Mouse (Mus musculus): Measurements from ENCODE around the gene Gja5.

The Gja5 gene

GRCm38 (mm10) chr3:96874808-96875571 is 29.5 kb upstream of the Gja5 start:
- Histone ChIP-seq H3K27me3 (ENCODE audit: insufficient read depth, low read length) (no peaks in the 10 kb centered on the region), H3K4me1 (replicated peaks; ENCODE audit: low read depth, low read length) (no peaks in the 10 kb centered on the region), H3K4me3 (replicated peaks; ENCODE audit: low read length) (no peak overlapping the region), H3K36me3 (ENCODE audit: insufficient read depth, low read length) (peaks cover 92% of the 10 kb centered on the region), H3K9me3 (ENCODE audit: low read length) (no peaks in the 10 kb centered on the region)
- TF ChIP-seq CTCF (conservative IDR thresholded peaks at IDR 0.05; ENCODE audit: low read length) (no peak), NANOG (IDR thresholded peaks at IDR 0.05; ENCODE audit: borderline replicate concordance, low read length) (no peak), POU5F1 (IDR thresholded peaks at IDR 0.05; ENCODE audit: borderline replicate concordance, low read length) (no peak)

GRCm38 (mm10) chr3:96879536-96879935 is 25.0 kb upstream of the Gja5 start:
- H3K36me3 ChIP-seq (ENCODE audit: insufficient read depth, low read length) = peaks cover 90% of the 10 kb centered on the region
- H3K4me3 ChIP-seq (replicated peaks; ENCODE audit: low read length) = no peak overlapping the region
- TF ChIP-seq NANOG (IDR thresholded peaks at IDR 0.05; ENCODE audit: borderline replicate concordance, low read length) = no peak
- TF ChIP-seq CTCF (conservative IDR thresholded peaks at IDR 0.05; ENCODE audit: low read length) = no peak
- TF ChIP-seq POU5F1 (IDR thresholded peaks at IDR 0.05; ENCODE audit: borderline replicate concordance, low read length) = no peak
- no peaks in the 10 kb centered on the region for H3K9me3 ChIP-seq (ENCODE audit: low read length)
- no peaks in the 10 kb centered on the region for H3K4me1 ChIP-seq (replicated peaks; ENCODE audit: low read depth, low read length)
- no peaks in the 10 kb centered on the region for H3K27me3 ChIP-seq (ENCODE audit: insufficient read depth, low read length)

- Histone ChIP-seq H3K27me3 (ENCODE audit: insufficient read depth, low read length) (no peaks in the 10 kb centered on the region), H3K4me3 (replicated peaks; ENCODE audit: low read length) (no peak overlapping the region), H3K36me3 (ENCODE audit: insufficient read depth, low read length) (peaks cover 88% of the 10 kb centered on the region), H3K9me3 (ENCODE audit: low read length) (no peaks in the 10 kb centered on the region), H3K4me1 (replicated peaks; ENCODE audit: low read depth, low read length) (no peaks in the 10 kb centered on the region)
- TF ChIP-seq POU5F1 (IDR thresholded peaks at IDR 0.05; ENCODE audit: borderline replicate concordance, low read length) (no peak), CTCF (conservative IDR thresholded peaks at IDR 0.05; ENCODE audit: low read length) (no peak), NANOG (IDR thresholded peaks at IDR 0.05; ENCODE audit: borderline replicate concordance, low read length) (no peak)
Observed at GRCm38 (mm10) chr3:96880385-96880784, 24.1 kb upstream of the Gja5 start.

- Histone ChIP-seq H3K4me1 (replicated peaks; ENCODE audit: low read depth, low read length) (no peaks in the 10 kb centered on the region), H3K36me3 (ENCODE audit: insufficient read depth, low read length) (peaks cover 89% of the 10 kb centered on the region), H3K9me3 (ENCODE audit: low read length) (no peaks in the 10 kb centered on the region), H3K4me3 (replicated peaks; ENCODE audit: low read length) (no peak overlapping the region), H3K27me3 (ENCODE audit: insufficient read depth, low read length) (no peaks in the 10 kb centered on the region)
- TF ChIP-seq NANOG (IDR thresholded peaks at IDR 0.05; ENCODE audit: borderline replicate concordance, low read length) (no peak), CTCF (conservative IDR thresholded peaks at IDR 0.05; ENCODE audit: low read length) (no peak), POU5F1 (IDR thresholded peaks at IDR 0.05; ENCODE audit: borderline replicate concordance, low read length) (no peak)
Observed at GRCm38 (mm10) chr3:96881557-96881956, 22.9 kb upstream of the Gja5 start.

- H3K9me3 ChIP-seq (ENCODE audit: low read length) = no peaks in the 10 kb centered on the region
- no peaks in the 10 kb centered on the region for H3K4me1 ChIP-seq (replicated peaks; ENCODE audit: low read depth, low read length)
- TF ChIP-seq NANOG (IDR thresholded peaks at IDR 0.05; ENCODE audit: borderline replicate concordance, low read length) = no peak
- no peak for TF ChIP-seq POU5F1 (IDR thresholded peaks at IDR 0.05; ENCODE audit: borderline replicate concordance, low read length)
- no peak for TF ChIP-seq CTCF (conservative IDR thresholded peaks at IDR 0.05; ENCODE audit: low read length)
- peaks cover 90% of the 10 kb centered on the region for H3K36me3 ChIP-seq (ENCODE audit: insufficient read depth, low read length)
- H3K27me3 ChIP-seq (ENCODE audit: insufficient read depth, low read length) = no peaks in the 10 kb centered on the region
- H3K4me3 ChIP-seq (replicated peaks; ENCODE audit: low read length) = no peak overlapping the region
Observed at GRCm38 (mm10) chr3:96882061-96882849, 22.2 kb upstream of the Gja5 start.

- no peaks in the 10 kb centered on the region for H3K4me1 ChIP-seq (replicated peaks; ENCODE audit: low read depth, low read length)
- H3K36me3 ChIP-seq (ENCODE audit: insufficient read depth, low read length) = peaks cover 90% of the 10 kb centered on the region
- no peaks in the 10 kb centered on the region for H3K27me3 ChIP-seq (ENCODE audit: insufficient read depth, low read length)
- no peak overlapping the region for H3K4me3 ChIP-seq (replicated peaks; ENCODE audit: low read length)
- TF ChIP-seq NANOG (IDR thresholded peaks at IDR 0.05; ENCODE audit: borderline replicate concordance, low read length) (no peak), POU5F1 (IDR thresholded peaks at IDR 0.05; ENCODE audit: borderline replicate concordance, low read length) (no peak), CTCF (conservative IDR thresholded peaks at IDR 0.05; ENCODE audit: low read length) (no peak)
- no peaks in the 10 kb centered on the region for H3K9me3 ChIP-seq (ENCODE audit: low read length)
Observed at GRCm38 (mm10) chr3:96883690-96884089, 20.8 kb upstream of the Gja5 start.

GRCm38 (mm10) chr3:96902336-96902999 is 2.0 kb upstream of the Gja5 start:
- Histone ChIP-seq H3K27me3 (ENCODE audit: insufficient read depth, low read length) (no peaks in the 10 kb centered on the region; the same call in 1 of the 2 replicates), H3K36me3 (ENCODE audit: insufficient read depth, low read length) (peaks cover 15% of the 10 kb centered on the region), H3K4me3 (replicated peaks; ENCODE audit: low read length) (no peak overlapping the region), H3K4me1 (replicated peaks; ENCODE audit: low read depth, low read length) (peaks cover 12% of the 10 kb centered on the region), H3K9me3 (ENCODE audit: low read length) (no peaks in the 10 kb centered on the region)
- TF ChIP-seq CTCF (conservative IDR thresholded peaks at IDR 0.05; ENCODE audit: low read length) (no peak), NANOG (IDR thresholded peaks at IDR 0.05; ENCODE audit: borderline replicate concordance, low read length) (no peak), POU5F1 (IDR thresholded peaks at IDR 0.05; ENCODE audit: borderline replicate concordance, low read length) (no peak)
